Mouse (Mus musculus) ES-Bruce4 (cell line): ENCODE results near the gene Tyw5.

Experiments used
- CTCF ChIP-seq: IDR thresholded peaks from one replicate; pipeline ENCODE4 v1.8.1; 2011; ENCODE audit warnings: low read depth, low read length
- POLR2A ChIP-seq: IDR thresholded peaks from one replicate; pipeline ENCODE4 v1.8.1; 2011; ENCODE audit warnings: low read length; ENCODE audit not compliant: insufficient read depth

DNA sequence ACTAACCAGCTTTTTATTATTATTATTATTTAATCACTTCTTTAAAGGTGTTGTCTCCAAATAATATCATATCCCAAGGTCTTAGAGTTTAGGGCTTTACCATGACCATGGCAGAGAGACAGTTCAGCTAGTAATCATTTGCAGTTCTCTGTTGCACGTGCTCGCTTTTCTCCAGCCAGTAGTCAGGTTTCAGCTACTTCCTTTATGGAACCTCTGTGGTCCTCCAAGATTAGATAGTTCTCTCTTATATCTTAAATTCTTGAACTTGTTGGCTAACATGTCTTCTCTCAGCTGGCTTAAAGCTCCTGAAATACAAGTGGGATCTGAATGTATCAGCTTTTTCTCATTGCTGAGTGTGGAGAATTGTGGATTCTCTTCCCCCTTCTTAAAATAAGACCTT is 2.1 kb upstream of the Tyw5 start:
- no peak for TF ChIP-seq CTCF
- no peak for TF ChIP-seq POLR2A
